Mouse (Mus musculus): ENCODE measurements around the gene Tex19.2.
A peak's percentile ranks its signal among the peaks of the same experiment; 100 is the strongest.

DNA sequence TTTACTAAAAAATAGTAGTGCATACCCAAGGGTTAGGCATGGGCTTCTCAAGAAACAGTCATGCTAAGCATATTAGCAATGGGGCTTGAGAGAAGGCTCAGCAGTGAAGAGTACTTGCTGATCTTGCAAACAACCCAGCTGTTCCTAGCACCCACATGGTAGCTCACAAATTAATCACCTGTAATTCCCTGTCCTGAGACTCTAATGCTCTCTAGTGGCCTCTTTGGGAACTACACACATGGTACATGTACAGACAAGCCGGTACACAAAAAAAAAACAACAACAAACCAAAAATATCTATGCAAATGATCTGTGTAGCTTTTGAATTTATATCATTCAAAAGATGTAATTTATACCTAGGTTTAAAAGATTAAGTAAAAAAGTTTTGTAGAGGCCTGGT is 7.9 kb upstream of the Tex19.2 start:
- TF ChIP-seq CTCF (IDR thresholded peaks at IDR 0.05; ENCODE audit: low read depth) = peak; percentile 64
- no peak for TF ChIP-seq EP300 (IDR thresholded peaks at IDR 0.05; ENCODE audit: low read depth)
